Mouse (Mus musculus) lung, postnatal 36 days (tissue): Measurements from ENCODE around the gene Psrc1.

ENCODE experiments used
- DNase-seq: peaks from one replicate; pipeline ENCODE4 v3.0.0; 2022; ENCODE audit warnings: mixed read lengths

Psrc1 gene

GRCm38 (mm10) chr3:108389111-108389545, 5.5 kb downstream of the Psrc1 start:
- DNase-seq = peak; percentile 99

- no peak for DNase-seq
Measured at GRCm38 (mm10) chr3:108392299-108392698, 8.7 kb downstream of the Psrc1 start.

GRCm38 (mm10) chr3:108392793-108393192, 9.2 kb downstream of the Psrc1 start:
- no peak for DNase-seq

- no peak for DNase-seq
Measured at GRCm38 (mm10) chr3:108398281-108398680, 14.6 kb downstream of the Psrc1 start.

- DNase-seq = no peak
Measured at GRCm38 (mm10) chr3:108400442-108400841, 16.8 kb downstream of the Psrc1 start.

- DNase-seq = peak; percentile 93
Measured at GRCm38 (mm10) chr3:108401692-108402527, 18.3 kb downstream of the Psrc1 start.

- DNase-seq = no peak
Measured at GRCm38 (mm10) chr3:108402528-108402920, 18.9 kb downstream of the Psrc1 start.

- no peak for DNase-seq
Measured at GRCm38 (mm10) chr3:108405536-108406305, 22.1 kb downstream of the Psrc1 start.

GRCm38 (mm10) chr3:108406306-108406885, 22.8 kb downstream of the Psrc1 start:
- no peak for DNase-seq

- no peak for DNase-seq
Measured at GRCm38 (mm10) chr3:108408517-108409008, 24.9 kb downstream of the Psrc1 start.

- no peak for DNase-seq
Measured at GRCm38 (mm10) chr3:108409656-108410358, 26.2 kb downstream of the Psrc1 start.

GRCm38 (mm10) chr3:108410359-108410714, 26.7 kb downstream of the Psrc1 start:
- DNase-seq = no peak

GRCm38 (mm10) chr3:108411026-108411753, 27.6 kb downstream of the Psrc1 start:
- DNase-seq = no peak

- peak; percentile 80 for DNase-seq
Measured at GRCm38 (mm10) chr3:108411754-108412121, 28.1 kb downstream of the Psrc1 start.

GRCm38 (mm10) chr3:108413634-108414360, 30.2 kb downstream of the Psrc1 start:
- no peak for DNase-seq

- no peak for DNase-seq
Measured at GRCm38 (mm10) chr3:108414857-108415830, 31.5 kb downstream of the Psrc1 start, which contains the start of gene Celsr2. Gene Celsr2 (minus strand): TSS chr3:108415552.

- peak; percentile 81 for DNase-seq
Measured at GRCm38 (mm10) chr3:108415831-108416223, 32.2 kb downstream of the Psrc1 start.

- DNase-seq = no peak
Measured at GRCm38 (mm10) chr3:108423006-108423405, 39.4 kb downstream of the Psrc1 start.

GRCm38 (mm10) chr3:108423844-108424801, 40.5 kb downstream of the Psrc1 start:
- DNase-seq = peak; percentile 70
